Mouse (Mus musculus): ENCODE results near the gene Mydgf.

Mydgf gene

GRCm38 (mm10) chr17:56194765-56195164 is 11.0 kb upstream of the Mydgf start:
- DNase-seq (ENCODE audit: extremely low read depth, insufficient read length, low spot score): no peak

- DNase-seq (ENCODE audit: extremely low read depth, insufficient read length, low spot score): no peak
Measured at GRCm38 (mm10) chr17:56194357-56194756, 10.6 kb upstream of the Mydgf start.

- no peak for DNase-seq (ENCODE audit: extremely low read depth, insufficient read length, low spot score)
Measured at GRCm38 (mm10) chr17:56191266-56191665, 7.5 kb upstream of the Mydgf start.

- no peak for DNase-seq (ENCODE audit: extremely low read depth, insufficient read length, low spot score)
Measured at GRCm38 (mm10) chr17:56185281-56186141, 1.8 kb upstream of the Mydgf start.

- DNase-seq (ENCODE audit: extremely low read depth, insufficient read length, low spot score): no peak
Measured at GRCm38 (mm10) chr17:56182975-56183657, 604 bp downstream of the Mydgf start.

- DNase-seq (ENCODE audit: extremely low read depth, insufficient read length, low spot score): no peak
Measured at GRCm38 (mm10) chr17:56175416-56175815, 8.3 kb downstream of the Mydgf start.

- no peak for DNase-seq (ENCODE audit: extremely low read depth, insufficient read length, low spot score)
Measured at GRCm38 (mm10) chr17:56173401-56174046, 10.2 kb downstream of the Mydgf start.

- no peak for DNase-seq (ENCODE audit: extremely low read depth, insufficient read length, low spot score)
Measured at GRCm38 (mm10) chr17:56171881-56172280, 11.8 kb downstream of the Mydgf start.

- no peak for DNase-seq (ENCODE audit: extremely low read depth, insufficient read length, low spot score)
Measured at GRCm38 (mm10) chr17:56171456-56171855, 12.3 kb downstream of the Mydgf start.

- no peak for DNase-seq (ENCODE audit: extremely low read depth, insufficient read length, low spot score)
Measured at GRCm38 (mm10) chr17:56170636-56171035, 13.1 kb downstream of the Mydgf start.

- no peak for DNase-seq (ENCODE audit: extremely low read depth, insufficient read length, low spot score)
Measured at GRCm38 (mm10) chr17:56169830-56170229, 13.9 kb downstream of the Mydgf start.

GRCm38 (mm10) chr17:56165671-56166070 is 18.0 kb downstream of the Mydgf start:
- no peak for DNase-seq (ENCODE audit: extremely low read depth, insufficient read length, low spot score)

- DNase-seq (ENCODE audit: extremely low read depth, insufficient read length, low spot score): no peak
Measured at GRCm38 (mm10) chr17:56164510-56164909, 19.2 kb downstream of the Mydgf start.

- DNase-seq (ENCODE audit: extremely low read depth, insufficient read length, low spot score): no peak
Measured at GRCm38 (mm10) chr17:56163523-56164102, 20.1 kb downstream of the Mydgf start.

GRCm38 (mm10) chr17:56162231-56162774 is 21.4 kb downstream of the Mydgf start, which contains the start of gene Tnfaip8l1:
Tnfaip8l1 (plus strand) TSS chr17:56162477.
- peak; percentile 98 for DNase-seq (ENCODE audit: extremely low read depth, insufficient read length, low spot score)

- peak; percentile 64 for DNase-seq (ENCODE audit: extremely low read depth, insufficient read length, low spot score)
Measured at GRCm38 (mm10) chr17:56159729-56160128, 24.0 kb downstream of the Mydgf start.

- peak; percentile 71 for DNase-seq (ENCODE audit: extremely low read depth, insufficient read length, low spot score)
Measured at GRCm38 (mm10) chr17:56153643-56154042, 30.1 kb downstream of the Mydgf start.

- DNase-seq (ENCODE audit: extremely low read depth, insufficient read length, low spot score): no peak
Measured at GRCm38 (mm10) chr17:56149897-56150296, 33.8 kb downstream of the Mydgf start.

GRCm38 (mm10) chr17:56148790-56149618 is 34.7 kb downstream of the Mydgf start:
- DNase-seq (ENCODE audit: extremely low read depth, insufficient read length, low spot score): no peak

- DNase-seq (ENCODE audit: extremely low read depth, insufficient read length, low spot score): no peak
Measured at GRCm38 (mm10) chr17:56148280-56148679, 35.4 kb downstream of the Mydgf start.
